Mouse (Mus musculus) erythroid progenitor cell, adult 5-6 weeks (primary cell): ENCODE measurements around the gene Il4ra. TPM values are rescaled to one million over a fixed set of nuclear protein-coding genes. Genes with fewer than 3 reads are reported as not detected.

Source experiments
- ATAC-seq: replicated peaks from 2 replicates; pipeline ENCODE4 v1.8.0; 2016; ENCODE audit warnings: moderate number of reproducible peaks, mild to moderate bottlenecking, moderate TSS enrichment, inconsistent platforms; ENCODE audit not compliant: poor library complexity, low FRiP score, severe bottlenecking
- total RNA-seq, 2 experiments: library from RNA; stranded (forward) in 1 of 2; stranded (reverse) in 1 of 2; fragments of 150-400 nt in 1 of 2; fragments of 186-747, 209-891 nt in 1 of 2; gene quantifications; 2 replicates each; pipeline versions ENCODE4 v1.2.3 to v1.2.4; 2015 to 2017; ENCODE audit warnings: low replicate concordance in 2 of 2

The Il4ra gene
- total RNA-seq, 2 experiments from 2014 or later = 0.84 to 5.7 TPM

- ATAC-seq = no peak
Measured at GRCm38 (mm10) chr7:125589896-125590295, 38.0 kb downstream of the Il4ra start.

- ATAC-seq = no peak
Measured at GRCm38 (mm10) chr7:125593831-125594230, 41.9 kb downstream of the Il4ra start.

- no peak for ATAC-seq
Measured at GRCm38 (mm10) chr7:125596406-125596805, 44.5 kb downstream of the Il4ra start.

GRCm38 (mm10) chr7:125597083-125597482, 45.2 kb downstream of the Il4ra start:
- ATAC-seq = no peak

GRCm38 (mm10) chr7:125597516-125598347, 45.8 kb downstream of the Il4ra start:
- ATAC-seq = no peak

GRCm38 (mm10) chr7:125599373-125599973, 47.6 kb downstream of the Il4ra start:
- ATAC-seq = no peak

- no peak for ATAC-seq
Measured at GRCm38 (mm10) chr7:125600136-125600535, 48.2 kb downstream of the Il4ra start.

- no peak for ATAC-seq
Measured at GRCm38 (mm10) chr7:125600612-125601279, 48.8 kb downstream of the Il4ra start.

- no peak for ATAC-seq
Measured at GRCm38 (mm10) chr7:125601280-125601670, 49.4 kb downstream of the Il4ra start.

- no peak for ATAC-seq
Measured at GRCm38 (mm10) chr7:125601821-125602448, 50.0 kb downstream of the Il4ra start.

GRCm38 (mm10) chr7:125603185-125603631, 51.3 kb downstream of the Il4ra start, which contains the start of gene Il21r:
Il21r (plus strand) TSS chr7:125603429.
- ATAC-seq = no peak

GRCm38 (mm10) chr7:125604362-125605319, 52.7 kb downstream of the Il4ra start:
- ATAC-seq = no peak

GRCm38 (mm10) chr7:125605725-125606139, 53.8 kb downstream of the Il4ra start:
- no peak for ATAC-seq

- no peak for ATAC-seq
Measured at GRCm38 (mm10) chr7:125606265-125607164, 54.6 kb downstream of the Il4ra start.

- ATAC-seq = no peak
Measured at GRCm38 (mm10) chr7:125607384-125608182, 55.7 kb downstream of the Il4ra start.

- ATAC-seq = no peak
Measured at GRCm38 (mm10) chr7:125608183-125608688, 56.3 kb downstream of the Il4ra start.

GRCm38 (mm10) chr7:125613579-125613978, 61.7 kb downstream of the Il4ra start:
- no peak for ATAC-seq
